Mouse (Mus musculus) right cerebral cortex, postnatal 4 days (tissue): ENCODE results near the gene Gm20388.

ENCODE experiments used
- DNase-seq: peaks from one replicate; pipeline ENCODE4 v3.0.0-alpha.2; 2022

Gm20388 gene

GRCm38 (mm10) chr8:120962606-120963380, 1052.2 kb downstream of the Gm20388 start:
- DNase-seq, result no peak

- no peak for DNase-seq
Observed at GRCm38 (mm10) chr8:120966557-120966956, 1055.9 kb downstream of the Gm20388 start.

- no peak for DNase-seq
Observed at GRCm38 (mm10) chr8:120968308-120968707, 1057.7 kb downstream of the Gm20388 start.

- peak; percentile 46 for DNase-seq
Observed at GRCm38 (mm10) chr8:120970346-120970745, 1059.7 kb downstream of the Gm20388 start.

- DNase-seq, result peak; percentile 20
Observed at GRCm38 (mm10) chr8:120971691-120972469, 1061.2 kb downstream of the Gm20388 start.

- DNase-seq, result no peak
Observed at GRCm38 (mm10) chr8:120973046-120973445, 1062.4 kb downstream of the Gm20388 start.

- DNase-seq, result no peak
Observed at GRCm38 (mm10) chr8:120977131-120977530, 1066.5 kb downstream of the Gm20388 start.

- no peak for DNase-seq
Observed at GRCm38 (mm10) chr8:120979210-120979609, 1068.6 kb downstream of the Gm20388 start.

- DNase-seq, result no peak
Observed at GRCm38 (mm10) chr8:120980948-120981347, 1070.3 kb downstream of the Gm20388 start.

- DNase-seq, result no peak
Observed at GRCm38 (mm10) chr8:120984888-120985287, 1074.2 kb downstream of the Gm20388 start.

- DNase-seq, result no peak
Observed at GRCm38 (mm10) chr8:120986022-120986421, 1075.4 kb downstream of the Gm20388 start.

GRCm38 (mm10) chr8:120993738-120994137, 1083.1 kb downstream of the Gm20388 start:
- no peak for DNase-seq

- no peak for DNase-seq
Observed at GRCm38 (mm10) chr8:120995424-120995823, 1084.8 kb downstream of the Gm20388 start.

- peak; percentile 45 for DNase-seq
Observed at GRCm38 (mm10) chr8:120996905-120997581, 1086.4 kb downstream of the Gm20388 start.

GRCm38 (mm10) chr8:120997926-120998325, 1087.3 kb downstream of the Gm20388 start:
- no peak for DNase-seq

- DNase-seq, result no peak
Observed at GRCm38 (mm10) chr8:120998966-120999365, 1088.3 kb downstream of the Gm20388 start.

GRCm38 (mm10) chr8:121001951-121002350, 1091.3 kb downstream of the Gm20388 start:
- DNase-seq, result no peak

GRCm38 (mm10) chr8:121002871-121003539, 1092.4 kb downstream of the Gm20388 start:
- no peak for DNase-seq

GRCm38 (mm10) chr8:121003639-121004038, 1093.0 kb downstream of the Gm20388 start:
- DNase-seq, result no peak

GRCm38 (mm10) chr8:121013318-121013717, 1102.7 kb downstream of the Gm20388 start:
- DNase-seq, result no peak

GRCm38 (mm10) chr8:121016621-121017020, 1106.0 kb downstream of the Gm20388 start:
- DNase-seq, result no peak

- DNase-seq, result no peak
Observed at GRCm38 (mm10) chr8:121018236-121018635, 1107.6 kb downstream of the Gm20388 start.

GRCm38 (mm10) chr8:121021488-121021887, 1110.8 kb downstream of the Gm20388 start:
- no peak for DNase-seq
